Mouse (Mus musculus) forebrain, embryonic 16.5 days (tissue): ENCODE measurements around the gene Slc22a5. TPM values are rescaled to one million over a fixed set of nuclear protein-coding genes. Genes with fewer than 3 reads are reported as not detected.
"Not testable (repeated sequence)": the region's sequence is repeated elsewhere in the genome, so short reads cannot be mapped to it uniquely, and the experiment has no call there.

ENCODE experiments used
- ATAC-seq: fragments of 200-750 bp; cut with Nextera tagmentation; 2 replicates; pipeline ENCODE4 v1.8.0; 2017; ENCODE audit warnings: mild to moderate bottlenecking, moderate library complexity
- H3K27ac ChIP-seq: fragments of 300-500 bp; sonication (generic); 2 replicates; pipeline ENCODE4 v1.5.1; 2014; ENCODE audit warnings: low read length, control low read depth
- H3K27me3 ChIP-seq: fragments of 300-500 bp; sonication (generic); replicated peaks from 2 replicates; pipeline ENCODE4 v1.6.1; 2014; ENCODE audit warnings: low read length; ENCODE audit not compliant: control insufficient read depth, insufficient read depth
- H3K36me3 ChIP-seq: fragments of 300-500 bp; sonication (generic); 2 replicates; pipeline ENCODE4 v1.6.1; 2014; ENCODE audit not compliant: control insufficient read depth, insufficient read depth
- H3K4me1 ChIP-seq: fragments of 300-500 bp; sonication (generic); replicated peaks from 2 replicates; pipeline ENCODE4 v1.6.1; 2014; ENCODE audit warnings: low read length; ENCODE audit not compliant: control insufficient read depth, insufficient read depth
- H3K4me2 ChIP-seq: fragments of 300-500 bp; sonication (generic); 2 replicates; pipeline ENCODE4 v1.6.1; 2014; ENCODE audit warnings: mild to moderate bottlenecking, low read length, control low read depth
- H3K4me3 ChIP-seq: fragments of 300-500 bp; sonication (generic); replicated peaks from 2 replicates; pipeline ENCODE4 v1.5.1; 2014; ENCODE audit warnings: mild to moderate bottlenecking, low read length, control low read depth
- H3K9ac ChIP-seq: fragments of 300-500 bp; sonication (generic); replicated peaks from 2 replicates; pipeline ENCODE4 v1.6.1; 2014; ENCODE audit warnings: low read depth, low read length, control low read depth
- H3K9me3 ChIP-seq: fragments of 300-500 bp; sonication (generic); 2 replicates; pipeline ENCODE4 v1.6.1; 2016; ENCODE audit warnings: low read length; ENCODE audit not compliant: control insufficient read depth
- WGBS: fragments of 180-500 bp; shearing (Covaris S2); extraction: QIAGEN DNeasy Blood & Tissue Kit; methylation state at CpG from one replicate; pipeline ENCODE4 v1.1.7; 2014; 5-methylcytosine and 5-hydroxymethylcytosine counted together
- polyA plus RNA-seq: library from polyadenylated mRNA; unstranded; fragments of >200 nt; fragmentation: Nextera tagmentation; extraction: Ambion mirVana; gene quantifications from 2 replicates; pipeline ENCODE4 v1.2.1, GENCODE M21; 2015

Slc22a5 gene
- 11.8 and 12.0 TPM in 2 replicates for polyA plus RNA-seq

GRCm38 (mm10) chr11:53891505-53892451 is at the start of gene Slc22a5:
Slc22a5 (minus strand) TSS chr11:53891660.
- Histone ChIP-seq H3K4me2 (peak within 1 kb of the TSS; percentile 66), H3K9me3 (no peaks in the 10 kb centered on the region), H3K9ac (peak within 1 kb of the TSS; percentile 68), H3K4me1 (peaks cover 16% of the 10 kb centered on the region), H3K27ac (no peak within 1 kb of the TSS), H3K4me3 (peak within 1 kb of the TSS; percentile 73), H3K27me3 (no peaks in the 10 kb centered on the region), H3K36me3 (no peaks in the 10 kb centered on the region)
- peak; percentile 98 for ATAC-seq
- 3% methylated on average over 58 of the region's 63 CpGs for WGBS

DNA sequence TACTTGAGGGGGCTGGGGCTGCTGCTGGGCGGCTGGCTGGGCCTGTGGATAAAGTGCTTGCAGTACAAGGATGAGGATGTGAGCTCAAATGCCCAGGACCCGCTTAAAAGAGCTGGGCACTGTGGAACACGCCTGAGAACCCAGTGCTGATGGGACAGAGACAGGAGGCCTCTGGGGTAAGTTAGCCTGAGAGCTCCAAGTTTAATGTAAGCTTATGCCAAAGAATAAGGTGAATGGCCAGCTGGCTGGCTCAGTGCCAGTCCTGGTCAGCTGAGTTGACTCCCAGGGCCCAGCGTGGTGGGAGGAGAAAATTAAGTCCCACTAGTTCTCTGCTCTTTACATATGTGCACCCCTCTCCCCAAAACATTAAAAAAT is 40.5 kb upstream of the Slc22a5 start:
- H3K9ac ChIP-seq, H3K9me3 ChIP-seq, H3K4me2 ChIP-seq, ATAC-seq, H3K27ac ChIP-seq, H3K4me3 ChIP-seq, H3K27me3 ChIP-seq, H3K36me3 ChIP-seq, H3K4me1 ChIP-seq: not testable (repeated sequence)
- 73% methylated on average over 3 of the region's 4 CpGs for WGBS

GRCm38 (mm10) chr11:53931091-53931943 is 39.9 kb upstream of the Slc22a5 start:
- no peaks in the 10 kb centered on the region for H3K36me3 ChIP-seq

GRCm38 (mm10) chr11:53929741-53930140 is 38.3 kb upstream of the Slc22a5 start:
- H3K9ac ChIP-seq = no peak overlapping the region
- H3K9me3 ChIP-seq = no peaks in the 10 kb centered on the region
- no peaks in the 10 kb centered on the region for H3K4me1 ChIP-seq
- ATAC-seq = no peak
- no peaks in the 10 kb centered on the region for H3K36me3 ChIP-seq
- no peak overlapping the region for H3K4me2 ChIP-seq
- 75% methylated on average over 3 of the region's 3 CpGs for WGBS
- H3K4me3 ChIP-seq = no peak overlapping the region
- H3K27me3 ChIP-seq = no peaks in the 10 kb centered on the region
- no peak overlapping the region for H3K27ac ChIP-seq

More at GRCm38 (mm10) chr11:53931091-53931943, 39.9 kb upstream of the Slc22a5 start:
- WGBS = 35% methylated on average over 17 of the region's 17 CpGs
- Histone ChIP-seq H3K4me1 (no peaks in the 10 kb centered on the region), H3K9ac (no peak overlapping the region), H3K4me2 (no peak overlapping the region), H3K27ac (no peak overlapping the region), H3K4me3 (no peak overlapping the region), H3K27me3 (no peaks in the 10 kb centered on the region), H3K9me3 (no peaks in the 10 kb centered on the region)
- no peak for ATAC-seq

DNA sequence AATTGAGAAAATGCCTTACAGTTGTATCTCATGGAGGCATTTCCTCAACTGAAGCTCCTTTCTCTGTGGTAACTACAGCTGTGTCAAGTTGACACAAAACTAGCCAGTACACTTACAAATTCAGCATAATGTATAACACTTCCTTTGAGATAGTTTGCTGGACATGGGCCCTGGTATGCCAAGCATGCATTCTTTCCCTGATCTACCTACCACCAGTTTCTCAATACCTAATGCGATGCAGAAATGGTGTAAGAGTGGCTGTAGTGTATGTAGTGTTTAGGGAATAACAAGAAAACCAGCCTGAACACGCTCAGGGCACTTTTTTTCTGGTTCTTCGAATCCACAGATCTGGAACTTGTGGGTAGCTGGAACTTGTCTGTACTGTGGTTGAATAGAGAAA is 37.1 kb upstream of the Slc22a5 start:
- no peaks in the 10 kb centered on the region for H3K36me3 ChIP-seq
- no peak overlapping the region for H3K4me3 ChIP-seq
- no peak for ATAC-seq
- no peaks in the 10 kb centered on the region for H3K4me1 ChIP-seq
- H3K27ac ChIP-seq = no peak overlapping the region
- 81% methylated on average over 3 of the region's 3 CpGs for WGBS
- H3K9ac ChIP-seq = no peak overlapping the region
- no peaks in the 10 kb centered on the region for H3K9me3 ChIP-seq
- H3K27me3 ChIP-seq = no peaks in the 10 kb centered on the region
- no peak overlapping the region for H3K4me2 ChIP-seq

DNA sequence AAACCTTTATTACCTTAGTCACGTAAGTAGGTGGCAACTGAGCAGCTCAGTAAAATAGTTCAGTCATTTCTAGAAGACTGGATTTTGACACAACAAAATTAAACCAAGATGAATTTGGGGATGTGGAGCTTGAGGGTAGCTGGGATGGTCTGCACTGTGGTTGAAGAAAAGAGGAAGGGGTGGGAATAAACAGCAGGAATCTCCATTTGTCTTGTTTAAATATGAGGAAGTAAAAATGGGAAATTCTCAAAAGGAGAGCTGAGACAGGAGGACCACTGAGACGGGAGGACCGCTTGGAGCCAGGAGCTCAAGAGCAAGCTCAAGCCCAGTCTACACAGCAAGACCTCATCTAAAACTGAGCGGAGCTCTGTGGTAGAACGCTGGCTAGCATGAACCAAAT is 34.8 kb upstream of the Slc22a5 start:
- Histone ChIP-seq H3K36me3 (no peaks in the 10 kb centered on the region), H3K27ac (no peak overlapping the region), H3K4me3 (no peak overlapping the region), H3K27me3 (no peaks in the 10 kb centered on the region), H3K9me3 (no peaks in the 10 kb centered on the region), H3K4me1 (no peaks in the 10 kb centered on the region), H3K9ac (no peak overlapping the region), H3K4me2 (no peak overlapping the region)
- 94% methylated on average over 5 of the region's 5 CpGs for WGBS
- ATAC-seq = no peak

- Histone ChIP-seq H3K27me3 (no peaks in the 10 kb centered on the region), H3K27ac (no peak overlapping the region), H3K4me3 (no peak overlapping the region), H3K9ac (no peak overlapping the region), H3K4me1 (no peaks in the 10 kb centered on the region), H3K4me2 (no peak overlapping the region), H3K36me3 (no peaks in the 10 kb centered on the region), H3K9me3 (no peaks in the 10 kb centered on the region)
- 95% methylated on average over 4 of the region's 4 CpGs for WGBS
- no peak for ATAC-seq
Measured at GRCm38 (mm10) chr11:53918851-53919250, 27.4 kb upstream of the Slc22a5 start.

DNA sequence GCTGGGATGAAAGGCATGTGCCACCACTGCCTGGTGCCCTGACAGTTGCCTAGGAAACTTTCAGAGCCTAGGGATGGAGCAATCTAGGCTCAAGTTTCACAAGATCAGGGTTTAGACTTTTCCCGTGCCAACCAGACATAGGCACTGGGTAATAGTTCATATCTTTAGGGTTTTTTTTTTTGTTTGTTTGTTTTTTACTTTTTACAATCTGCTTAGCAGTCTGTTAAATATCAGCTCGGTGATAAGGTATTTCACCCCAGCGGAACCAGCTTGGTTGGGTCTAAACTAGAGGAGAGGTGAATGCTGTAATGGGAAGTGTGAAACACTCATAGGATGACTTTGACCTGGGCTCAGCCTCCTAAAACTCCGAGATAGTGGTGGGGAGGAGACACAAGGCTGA is 19.6 kb upstream of the Slc22a5 start:
- H3K9ac ChIP-seq = no peak overlapping the region
- no peak overlapping the region for H3K4me3 ChIP-seq
- no peaks in the 10 kb centered on the region for H3K36me3 ChIP-seq
- ATAC-seq = no peak
- H3K27ac ChIP-seq = no peak overlapping the region
- H3K27me3 ChIP-seq = no peaks in the 10 kb centered on the region
- H3K9me3 ChIP-seq = no peaks in the 10 kb centered on the region
- H3K4me1 ChIP-seq = no peaks in the 10 kb centered on the region
- no peak overlapping the region for H3K4me2 ChIP-seq
- WGBS = 87% methylated on average over 4 of the region's 4 CpGs

- no peak for ATAC-seq
- Histone ChIP-seq H3K9ac (no peak overlapping the region), H3K4me3 (no peak overlapping the region), H3K27ac (no peak overlapping the region), H3K9me3 (no peaks in the 10 kb centered on the region), H3K4me2 (no peak overlapping the region), H3K27me3 (no peaks in the 10 kb centered on the region), H3K36me3 (no peaks in the 10 kb centered on the region), H3K4me1 (no peaks in the 10 kb centered on the region)
- 94% methylated on average over 8 of the region's 8 CpGs for WGBS
Measured at GRCm38 (mm10) chr11:53908686-53909085, 17.2 kb upstream of the Slc22a5 start.
